Mouse (Mus musculus) kidney, adult 18-20 months (tissue): ENCODE measurements around the gene Trappc10.
"Not testable (repeated sequence)": the region's sequence is repeated elsewhere in the genome, so short reads cannot be mapped to it uniquely, and the experiment has no call there.

Experiments
- DNase-seq: peaks from one replicate; pipeline ENCODE4 v3.0.0; 2021

Trappc10 gene

DNA sequence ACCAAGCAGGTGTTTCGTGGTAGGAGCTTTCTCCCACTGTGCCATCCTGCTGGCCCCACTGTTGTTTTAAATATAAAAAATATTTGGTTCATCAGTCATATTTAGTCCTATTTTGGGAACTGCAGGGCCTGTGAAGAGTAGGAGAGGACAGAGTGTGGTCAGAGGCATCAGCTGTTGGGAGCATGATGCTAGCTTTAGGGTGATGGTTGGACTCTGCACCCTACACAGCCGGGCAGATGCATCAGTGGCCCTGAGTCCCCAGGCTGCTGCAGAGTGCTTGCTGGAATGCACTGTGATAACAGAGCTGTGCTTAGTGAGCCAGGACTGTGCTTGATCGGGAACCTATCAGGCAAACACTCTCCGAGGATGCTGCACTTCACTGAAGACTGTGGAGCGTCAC, 51.5 kb downstream of the Trappc10 start:
- DNase-seq: no peak

DNA sequence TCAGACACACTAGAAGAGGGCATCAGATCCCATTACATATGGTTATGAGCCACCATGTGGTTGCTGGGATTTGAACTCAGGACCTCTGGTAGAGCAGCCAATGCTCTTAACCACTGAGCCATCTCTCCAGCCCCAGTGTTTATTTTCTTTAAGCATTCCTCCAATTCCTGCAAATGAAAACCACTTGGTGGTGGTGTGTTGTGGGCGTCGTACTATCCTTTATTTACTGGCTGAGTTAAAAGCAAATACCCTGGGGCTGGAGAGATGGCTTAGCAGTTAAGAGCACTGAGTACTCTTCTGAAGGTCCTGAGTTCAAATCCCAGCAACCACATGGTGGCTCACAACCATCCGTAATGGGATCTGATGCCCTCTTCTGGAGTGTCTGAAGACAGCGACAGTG, 58.4 kb downstream of the Trappc10 start:
- not testable (repeated sequence) for DNase-seq

DNA sequence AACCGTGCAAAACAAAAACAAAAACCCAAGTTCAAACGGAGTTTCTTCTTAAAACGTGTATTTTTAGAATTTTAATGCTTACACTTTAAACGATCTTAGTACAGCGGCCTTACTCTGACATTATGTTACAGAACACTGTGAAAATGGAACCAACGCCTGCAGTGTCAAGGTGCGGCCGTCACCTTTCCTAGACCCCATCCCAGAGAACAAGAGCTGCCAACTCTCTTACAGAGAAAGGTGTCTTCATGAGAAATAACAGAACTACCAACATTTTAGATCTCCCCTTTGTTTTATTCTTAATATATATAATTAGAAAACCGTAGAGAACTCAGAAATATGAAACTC, 59.1 kb downstream of the Trappc10 start:
- no peak for DNase-seq

DNA sequence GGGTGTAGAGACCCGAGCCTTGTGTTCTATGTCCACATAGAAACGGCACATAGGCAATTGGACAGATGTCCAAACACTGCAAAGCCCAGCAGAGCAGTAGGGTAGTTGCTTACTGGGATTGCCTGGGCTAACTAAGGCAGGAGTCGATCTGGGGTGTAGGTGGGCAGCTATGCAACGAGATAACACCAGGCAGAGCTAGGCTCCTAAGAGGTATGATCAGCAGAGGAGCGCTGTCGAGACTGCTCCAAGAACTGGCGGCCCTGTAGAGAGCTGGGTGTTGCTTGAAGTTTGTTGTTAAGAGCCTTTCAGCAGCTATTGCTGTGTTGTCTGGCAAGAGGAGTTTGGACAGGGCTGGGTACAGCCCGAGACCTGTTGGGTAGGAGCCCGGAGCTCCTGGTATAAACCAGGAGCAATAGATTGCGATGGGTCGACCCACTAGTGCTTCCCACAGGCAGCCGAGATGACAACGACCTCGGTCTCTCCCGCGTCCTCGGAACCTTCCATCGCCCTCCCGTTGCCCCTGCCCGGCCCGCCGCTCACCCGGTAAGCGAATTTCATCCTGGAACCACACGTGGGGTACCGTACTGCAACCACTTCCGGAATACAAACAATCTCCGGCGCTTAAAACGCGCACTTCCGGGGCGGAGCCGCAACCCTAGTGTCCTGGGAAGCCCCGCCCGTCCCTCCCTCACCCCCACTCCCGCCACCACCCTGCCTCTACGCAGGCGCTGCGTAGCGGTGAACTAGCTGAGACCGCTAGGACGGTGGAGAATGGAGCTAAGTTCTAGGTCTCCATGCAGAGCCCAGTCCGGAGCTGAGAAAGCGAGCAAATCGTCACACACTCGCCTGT, 59.7 kb downstream of the Trappc10 start, which contains the start of gene Pwp2:
Pwp2 (minus strand) TSS at position 619 of the 850 bp plus-strand sequence.
- peak; percentile 92 for DNase-seq

DNA sequence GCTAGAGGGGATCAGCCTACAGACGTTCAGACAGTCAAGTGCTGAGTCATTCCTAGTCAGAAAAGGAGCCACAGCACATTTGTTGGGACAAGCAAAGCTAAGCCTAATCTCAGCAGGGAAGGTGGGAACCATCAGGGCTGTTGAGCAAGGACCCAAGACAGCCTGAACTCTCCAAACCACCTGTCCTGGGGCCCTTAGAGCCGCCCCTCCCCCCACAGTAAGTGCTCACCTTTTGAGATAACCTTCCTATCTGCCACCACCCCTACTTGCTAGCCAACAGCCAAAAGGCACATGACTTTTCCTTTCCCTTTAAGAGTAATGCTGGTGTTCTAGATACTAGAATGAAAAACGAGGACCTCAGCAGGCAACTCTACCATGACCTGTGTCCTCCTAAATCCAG, 60.9 kb downstream of the Trappc10 start:
- no peak for DNase-seq

DNA sequence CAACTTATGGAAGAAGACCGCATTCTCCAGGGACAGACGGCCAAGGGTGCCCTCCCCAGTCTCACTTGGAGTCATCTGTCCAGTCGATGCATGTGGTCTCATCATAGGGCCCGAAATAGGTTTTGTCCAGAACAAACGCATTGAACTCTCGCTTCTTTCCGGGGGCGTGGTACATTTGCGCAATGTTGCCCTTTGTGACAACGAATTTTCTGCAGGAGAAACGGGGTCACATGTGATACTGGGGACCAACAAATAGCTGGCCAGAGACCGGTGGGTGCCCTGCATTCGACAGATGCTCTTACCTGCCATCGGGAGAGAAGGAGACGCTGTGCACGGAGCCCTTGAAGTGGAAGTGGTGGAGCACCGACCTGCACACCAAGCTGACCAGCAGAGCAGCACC, 62.1 kb downstream of the Trappc10 start:
- DNase-seq: no peak

DNA sequence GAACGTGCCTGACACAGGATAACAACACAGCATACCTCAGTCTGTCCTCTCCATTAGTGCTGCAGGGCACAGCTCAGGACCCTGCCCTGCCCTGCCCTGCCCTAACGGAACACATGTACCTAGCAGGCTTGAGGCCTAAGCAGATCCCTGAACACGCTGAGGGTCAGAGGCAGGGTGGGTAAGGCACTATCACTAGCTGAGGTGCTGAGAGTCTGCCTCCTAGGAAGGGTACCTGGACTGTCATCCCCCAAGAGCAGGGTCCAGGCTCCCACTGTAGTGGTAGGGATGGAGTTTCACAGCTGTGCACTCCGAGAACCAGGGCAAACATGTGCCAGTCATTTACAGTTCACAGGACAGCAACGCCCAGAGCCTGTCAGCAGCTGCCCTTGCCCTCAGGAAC, 70.0 kb downstream of the Trappc10 start:
- no peak for DNase-seq

DNA sequence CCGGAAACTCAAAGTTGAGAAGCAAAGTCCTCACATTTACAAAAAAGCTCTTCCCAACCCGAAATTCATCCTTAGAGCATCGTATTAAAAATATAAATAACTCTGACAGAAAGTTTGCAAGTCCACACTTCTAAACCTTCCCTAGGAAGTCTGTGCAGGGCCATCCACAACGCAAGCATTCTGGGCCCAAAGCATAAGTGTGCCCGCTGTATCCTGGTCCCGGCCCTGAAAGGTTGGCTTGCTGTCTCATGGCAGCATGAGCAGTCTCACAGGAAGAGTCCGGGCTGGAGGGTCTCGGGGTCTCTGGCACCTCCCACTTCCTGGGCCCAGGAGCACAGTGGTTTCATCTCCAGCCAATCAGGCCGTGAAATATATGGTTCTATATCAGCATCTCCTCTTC, 72.9 kb downstream of the Trappc10 start:
- DNase-seq: no peak

DNA sequence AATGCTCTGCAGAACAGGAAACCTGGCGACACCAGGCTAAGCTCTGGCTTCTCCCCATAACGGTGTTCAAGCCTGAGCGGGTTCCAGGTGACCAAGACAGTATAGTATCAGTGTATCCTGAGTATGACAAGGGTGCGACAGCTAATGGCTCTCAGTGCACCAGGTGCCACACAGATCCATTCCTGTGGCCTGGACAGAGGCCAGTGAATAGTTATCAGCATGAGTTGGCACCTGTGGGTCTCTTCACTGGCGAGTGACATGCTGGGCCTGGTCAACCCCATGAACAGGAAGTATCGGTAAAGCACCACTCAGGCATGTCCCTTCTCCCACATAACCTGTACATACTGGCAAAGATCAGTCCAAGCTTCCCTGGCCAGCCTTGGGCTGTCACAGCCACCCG, 73.4 kb downstream of the Trappc10 start:
- DNase-seq: no peak

DNA sequence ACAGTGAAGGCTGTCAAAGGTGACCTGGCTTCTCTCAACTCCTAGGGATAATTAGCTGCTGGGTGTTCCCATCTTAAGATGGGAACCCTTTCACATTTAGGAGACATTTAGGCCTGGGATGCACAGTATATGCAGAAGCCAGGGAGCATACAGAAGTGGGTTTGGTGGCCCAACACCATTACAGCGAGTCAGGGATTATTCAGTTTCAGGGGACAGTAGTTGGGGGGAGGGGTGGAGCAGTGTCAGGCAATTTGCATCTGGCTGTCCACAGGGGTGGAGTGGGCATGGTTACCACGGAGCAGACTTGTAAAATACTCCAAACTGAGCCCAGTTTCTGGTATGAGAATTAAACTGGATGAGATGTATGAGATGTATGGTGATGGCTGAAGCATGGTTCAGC, 74.0 kb downstream of the Trappc10 start:
- no peak for DNase-seq

DNA sequence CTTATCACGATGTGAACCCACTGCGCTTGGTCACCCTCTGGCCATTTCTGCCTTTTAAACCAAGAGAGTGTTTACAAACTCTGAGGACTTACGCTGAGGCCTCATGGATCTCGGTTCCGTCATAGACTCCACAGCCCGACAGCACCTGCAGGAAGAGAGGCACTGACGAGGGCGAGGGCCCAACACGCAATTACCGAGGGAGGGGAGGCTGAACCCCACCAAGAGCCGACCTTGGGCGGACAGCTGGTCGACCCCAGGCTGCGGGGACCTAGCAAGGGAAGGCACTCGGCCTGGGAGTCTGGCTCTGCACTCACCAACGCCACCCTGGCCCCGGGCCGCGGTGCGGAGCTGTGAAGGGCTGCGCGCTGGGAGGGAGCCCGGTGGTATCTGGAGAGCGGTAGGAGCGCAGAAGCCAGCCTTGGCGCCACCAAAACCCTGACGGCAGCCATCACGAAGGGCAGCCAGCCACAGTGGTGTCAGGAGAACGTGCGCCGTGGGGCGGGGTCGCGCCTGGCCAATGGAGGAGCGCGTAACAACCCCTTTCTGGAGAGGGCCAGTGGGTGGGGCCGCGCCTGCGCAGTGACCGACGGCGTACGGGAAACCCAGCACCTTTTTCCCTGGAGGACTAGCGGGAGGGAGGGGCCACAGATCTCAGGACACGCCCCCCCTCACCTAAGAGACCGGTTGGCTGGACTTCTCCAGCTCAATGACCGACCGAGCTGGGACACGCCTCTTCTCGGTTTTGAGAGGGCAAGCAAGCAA, 75.0 kb downstream of the Trappc10 start, which contains the start of gene D10Jhu81e:
D10Jhu81e (minus strand) TSS at position 502 of the 762 bp plus-strand sequence.
- peak; percentile 100 for DNase-seq

DNA sequence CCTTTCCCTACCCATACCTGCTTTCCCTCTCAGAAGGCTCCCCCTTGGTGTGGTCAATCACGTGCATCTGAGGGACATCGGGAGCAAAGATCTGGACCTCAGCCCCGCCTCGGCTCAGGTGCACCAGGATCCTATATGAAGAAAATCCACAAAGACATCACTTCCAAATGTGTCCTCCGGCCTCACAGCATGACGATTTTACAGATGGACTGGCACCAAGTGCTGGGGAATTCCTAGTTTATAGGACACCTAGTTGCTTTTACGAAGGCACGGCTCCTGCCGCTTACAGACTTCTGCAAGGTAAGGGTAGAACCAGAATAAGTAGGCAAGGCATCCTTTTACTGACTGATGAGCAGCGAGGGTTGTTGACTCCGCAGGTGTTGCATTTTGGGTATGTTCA, 75.6 kb downstream of the Trappc10 start:
- no peak for DNase-seq

DNA sequence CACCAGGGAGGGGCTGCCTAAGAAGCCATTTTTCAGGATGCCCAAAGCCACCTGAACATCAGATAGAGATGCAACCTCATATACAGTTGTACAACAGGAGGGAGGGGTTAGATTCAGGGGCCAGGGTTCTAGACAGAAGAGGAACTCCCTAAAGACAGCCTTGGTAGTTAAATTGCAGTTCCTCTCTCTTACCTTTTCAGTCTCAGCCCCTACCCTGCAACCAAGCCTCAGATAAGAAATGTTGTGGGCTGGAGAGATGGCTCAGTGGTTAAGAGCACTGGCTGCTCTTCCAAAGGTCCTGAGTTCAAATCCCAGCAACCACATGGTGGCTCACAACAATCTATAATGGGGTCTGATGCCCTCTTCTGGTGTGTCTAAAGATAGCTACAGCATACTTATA, 76.7 kb downstream of the Trappc10 start:
- DNase-seq: no peak

DNA sequence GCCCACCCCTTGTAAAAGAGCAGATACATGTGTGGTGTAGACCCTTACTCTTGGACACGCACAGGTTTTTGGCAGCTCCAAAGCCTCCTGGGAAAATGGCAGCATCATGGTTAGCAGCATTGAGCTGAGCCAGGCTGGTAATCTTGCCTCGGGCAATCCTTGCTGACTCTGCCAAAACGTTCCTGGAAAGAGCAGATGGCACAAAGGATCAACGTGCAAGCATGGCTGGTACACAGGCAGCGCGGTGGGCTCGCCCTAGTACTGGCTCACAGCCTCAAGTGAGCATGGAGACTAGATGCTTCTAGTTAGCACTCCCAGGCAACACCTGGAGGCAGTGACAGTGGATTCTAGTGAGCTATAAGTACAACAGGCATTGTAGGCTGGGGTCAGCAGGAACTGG, 77.1 kb downstream of the Trappc10 start:
- no peak for DNase-seq

DNA sequence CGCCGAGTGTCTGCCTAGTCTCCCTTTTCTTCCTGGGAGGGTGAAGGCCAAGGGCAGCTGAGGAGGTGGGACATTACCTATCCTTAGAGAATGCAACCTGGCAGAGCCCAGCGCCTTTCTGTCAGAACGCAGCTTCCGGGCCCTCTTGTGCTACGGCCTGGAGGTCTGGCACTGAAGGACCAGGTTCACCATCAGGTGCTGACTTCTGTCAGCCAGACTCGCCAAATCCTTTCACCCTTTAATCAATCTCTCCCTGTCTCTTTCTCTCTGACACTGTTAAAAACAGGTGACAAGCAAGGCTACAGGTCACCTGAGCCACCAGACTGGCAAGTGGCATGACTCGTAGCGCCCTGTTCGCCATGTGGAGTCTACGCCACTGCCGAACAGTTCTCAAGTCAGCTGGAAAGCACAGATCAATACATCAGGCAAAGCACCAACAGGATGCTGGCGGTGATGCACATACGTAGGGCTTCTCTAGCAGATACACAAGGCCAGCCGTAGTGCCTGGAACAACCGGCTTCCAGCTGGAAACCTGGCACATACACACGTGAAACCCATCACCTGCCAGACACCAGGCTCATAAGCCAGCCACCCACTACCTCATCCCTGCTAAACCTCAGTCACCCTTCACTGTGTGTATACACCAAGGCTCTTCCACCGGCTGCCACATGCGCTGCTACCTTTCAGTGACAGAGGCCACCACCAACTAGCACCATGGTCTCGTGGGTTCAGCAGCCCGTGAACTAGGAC, 79.0 kb downstream of the Trappc10 start:
- no peak for DNase-seq

DNA sequence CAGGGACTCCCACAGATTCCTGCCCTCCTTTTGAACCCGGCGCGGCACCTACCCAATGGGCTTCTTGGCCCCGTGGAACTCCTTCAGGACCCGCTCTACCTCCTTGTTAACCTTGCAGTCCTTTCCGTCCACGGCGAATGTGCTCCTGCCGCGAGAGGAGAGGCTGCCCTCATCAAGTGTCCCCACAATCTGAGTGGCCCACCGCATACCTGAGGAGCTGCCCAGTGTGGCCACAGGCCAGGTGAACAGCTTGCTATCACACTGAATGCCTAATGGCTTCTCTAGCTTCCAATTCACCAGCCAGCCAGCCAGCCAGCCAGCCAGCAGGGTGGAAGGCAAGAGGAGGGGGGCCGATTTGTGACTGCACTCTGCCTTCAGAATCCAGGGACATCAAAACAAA, 79.7 kb downstream of the Trappc10 start:
- DNase-seq: no peak

DNA sequence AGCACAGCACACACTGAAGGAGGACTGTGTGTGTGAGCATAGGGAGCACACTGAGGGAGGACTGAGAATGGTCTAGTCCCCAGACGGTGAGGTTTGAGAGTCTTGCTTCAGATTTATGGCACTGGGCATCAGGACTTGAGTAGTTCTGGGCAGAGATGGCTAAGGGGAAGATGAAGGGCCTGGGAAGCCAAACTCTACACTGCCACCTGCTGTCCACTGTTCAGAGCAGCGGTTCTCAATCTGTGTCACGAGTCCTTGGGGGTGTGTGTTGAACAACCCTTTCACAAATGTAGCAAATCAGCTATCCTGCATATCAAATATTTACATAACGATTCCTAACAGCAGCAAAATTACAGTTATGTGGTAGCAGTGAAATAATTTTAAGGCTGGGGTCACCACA, 80.5 kb downstream of the Trappc10 start:
- DNase-seq: peak; percentile 56

DNA sequence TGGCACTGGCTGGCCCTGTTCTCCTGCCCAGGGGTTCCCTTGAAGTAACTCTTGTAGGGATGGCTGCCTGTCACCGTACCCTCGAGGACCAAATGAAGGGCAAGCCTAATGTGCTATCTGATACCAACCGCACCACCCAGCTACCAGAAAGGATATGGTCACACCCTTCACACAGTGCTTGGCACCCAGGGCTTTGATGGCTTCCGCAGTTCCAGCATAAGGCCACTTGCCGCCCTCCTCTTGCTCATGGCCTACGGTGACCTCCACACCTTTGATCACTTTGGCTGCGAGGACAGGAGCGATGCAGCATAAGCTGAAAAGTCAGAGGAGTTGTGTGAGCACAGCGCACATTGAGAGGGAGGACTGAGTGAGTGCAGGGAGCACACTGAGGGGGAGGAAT, 81.2 kb downstream of the Trappc10 start:
- no peak for DNase-seq

DNA sequence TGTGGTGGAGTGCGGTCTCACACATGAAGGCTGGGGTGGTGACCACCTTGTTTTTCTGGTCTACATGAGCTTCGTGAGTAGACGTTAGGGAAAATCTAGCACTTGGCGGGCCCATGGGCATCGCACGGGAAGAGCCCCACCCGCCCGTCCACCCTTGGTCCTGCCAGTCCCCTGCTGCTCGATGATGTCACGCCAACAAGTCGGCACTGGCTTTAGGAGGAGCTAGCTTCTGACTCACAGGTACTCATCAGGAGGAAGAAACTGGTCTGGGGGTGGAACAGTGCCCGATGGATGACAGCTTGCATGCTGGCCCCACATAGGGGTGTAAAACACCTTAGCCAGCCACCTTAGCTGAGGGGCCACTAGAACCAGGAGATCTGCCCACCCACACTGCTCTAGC, 81.8 kb downstream of the Trappc10 start:
- DNase-seq: no peak

DNA sequence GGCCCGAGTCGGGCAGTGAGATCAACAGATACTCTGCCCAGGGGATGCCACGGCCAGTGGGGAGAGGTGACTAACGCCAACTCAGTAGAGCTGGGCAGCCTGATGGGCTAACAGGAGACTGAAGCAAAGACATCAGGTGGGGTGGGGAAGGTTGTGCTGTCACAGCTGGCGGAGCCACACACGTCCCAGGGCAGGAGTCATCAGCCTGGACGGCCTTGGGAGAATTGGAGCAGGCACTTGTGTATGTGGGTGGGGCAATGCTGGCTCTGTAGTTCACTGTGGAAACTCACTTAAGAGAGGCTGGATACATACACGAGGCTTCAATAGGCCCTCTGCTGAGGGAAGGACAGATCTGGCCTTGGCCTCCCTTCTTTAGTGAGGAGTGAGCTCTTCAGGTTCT, 83.3 kb downstream of the Trappc10 start:
- no peak for DNase-seq

DNA sequence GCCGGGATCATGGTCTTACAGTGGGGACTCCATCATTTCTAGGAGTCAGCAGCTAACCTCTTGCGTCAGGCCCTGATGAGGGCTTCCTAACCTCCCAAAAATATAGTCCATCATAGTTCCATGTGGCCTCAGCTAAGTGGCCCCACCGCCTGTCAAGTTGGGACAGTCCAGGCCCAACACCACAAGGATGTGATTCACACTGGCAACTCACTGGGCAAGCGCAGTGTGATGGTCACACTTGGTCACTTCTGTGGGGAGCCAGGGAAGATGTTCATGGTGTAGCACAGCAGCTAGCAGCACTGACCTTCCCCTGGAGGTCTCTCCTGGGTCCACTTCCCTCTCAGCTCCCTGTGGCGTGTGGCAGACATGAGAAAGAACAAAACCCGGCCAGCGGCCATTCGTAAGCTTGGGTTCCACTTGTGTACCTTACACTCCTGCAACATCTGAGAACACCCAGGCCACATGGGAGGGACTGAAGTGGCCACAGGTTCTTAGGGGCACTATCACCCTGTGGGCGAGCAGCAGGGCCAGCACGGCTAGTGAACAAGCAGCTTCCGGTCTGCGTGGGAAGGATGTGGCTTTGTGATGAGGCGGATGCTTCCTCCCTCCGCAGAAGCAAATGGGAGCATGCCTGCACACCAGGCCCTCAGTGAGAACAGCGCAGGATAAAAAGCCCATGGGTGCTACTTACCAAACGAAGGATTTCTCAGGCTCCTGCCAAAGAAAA, 83.9 kb downstream of the Trappc10 start:
- no peak for DNase-seq

DNA sequence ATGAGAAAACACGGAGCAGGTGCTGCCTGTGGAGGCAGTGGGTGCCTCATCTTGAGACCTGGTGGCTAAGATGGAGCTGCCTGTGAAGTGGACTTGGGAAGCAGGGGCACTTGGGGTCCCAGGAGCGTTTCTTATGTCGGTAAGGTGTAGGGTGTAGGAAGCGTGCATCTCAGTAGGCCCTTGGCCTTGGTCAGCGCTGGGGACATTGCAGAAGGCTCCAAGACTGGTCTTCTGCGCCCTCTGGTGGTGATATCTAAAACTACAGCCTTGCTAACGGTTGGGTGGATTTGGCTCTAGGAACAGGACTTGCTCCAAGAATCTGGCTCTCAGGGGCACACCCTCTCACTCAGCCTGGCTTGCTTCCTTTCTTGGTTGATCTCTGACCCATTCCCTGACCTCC, 84.5 kb downstream of the Trappc10 start:
- DNase-seq: peak; percentile 89
